ENCODE assay signal across 21 mouse cellular contexts in the genomic region with DNA sequence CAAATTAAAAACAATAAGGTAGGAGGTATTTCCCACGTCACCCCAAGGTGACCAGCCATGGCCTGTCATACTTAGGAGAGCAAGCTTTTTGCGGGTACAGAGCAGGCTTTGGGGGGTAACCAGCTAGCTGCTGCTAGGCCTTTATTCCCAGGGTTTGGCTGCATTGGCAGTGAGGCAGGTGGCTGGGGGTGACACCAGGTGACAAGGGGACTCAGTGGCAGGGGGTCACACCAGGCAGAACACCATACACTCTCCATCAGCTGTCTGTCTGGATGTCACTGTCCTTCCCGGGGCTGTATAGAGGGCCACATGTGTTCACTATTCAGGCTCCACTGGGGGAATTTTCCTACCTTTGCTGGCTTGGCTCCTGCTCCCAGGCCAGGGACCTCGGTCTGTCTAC. TPM values are rescaled to one million over a fixed set of nuclear protein-coding genes. Genes with fewer than 3 reads are reported as not detected.
DNase-seq lines count a peak whose midpoint lies in the region; TF ChIP-seq lines count a peak whose summit lies in the region.
"Had no signal": no experiment of that assay in that cellular context is flagged by ENCODE, and none has a peak within 500 bp of the region (broad histone marks: within the 10 kb centered on the region; RNA-seq: fewer than 3 reads in every experiment).

No protein-coding gene starts in this region.

- peak overlapping the region; percentile 29 for H3K9ac ChIP-seq in MEL (ENCODE audit: control insufficient read depth, low read depth, low read length, poor library complexity, severe bottlenecking)
- H3K9ac ChIP-seq: embryonic facial prominence, embryonic 13.5 days; forebrain, embryonic 12.5 days; intestine, embryonic 15.5 days; limb, embryonic 13.5 days; liver, embryonic 15.5 days; neural tube, embryonic 15.5 days; stomach, embryonic 15.5 days had no signal

- WGBS in macrophage (ENCODE audit: missing documents): 72% methylated on average over 4 of the region's 4 CpGs

- peaks cover 5 to 32% of the 10 kb centered on the region in 2 experiments for H3K4me1 ChIP-seq in MEL (ENCODE audit: control insufficient read depth in 1 of 2, insufficient read depth in 2 of 2, low read length in 2 of 2)

- H3K27ac ChIP-seq in MEL (ENCODE audit: control insufficient read depth, low read depth, low read length): peak overlapping the region; percentile 75
- H3K27ac ChIP-seq in macrophage: peak overlapping the region; percentile 92
- H3K27ac ChIP-seq: embryonic facial prominence, embryonic 13.5 days; forebrain, embryonic 12.5 days; heart, embryonic 10.5 days; intestine, embryonic 15.5 days; limb, embryonic 13.5 days; neural tube, embryonic 15.5 days had no signal

- peak; percentile 90 for DNase-seq in heart, adult 11 months
- no peak for DNase-seq in heart, adult 9 months (ENCODE audit: low spot score in 2 of 2)
- DNase-seq in right cerebral cortex, postnatal 10 days (ENCODE audit: low spot score in 2 of 2): peak; percentile 27
- DNase-seq in right cerebral cortex, postnatal 4 days: no peak
- DNase-seq in MEL (ENCODE audit: low read depth, low spot score): no peak
- no peak for DNase-seq in cerebellum, postnatal 4 days (ENCODE audit: low spot score in 2 of 2)
- DNase-seq: cerebellum, postnatal 25 days; embryo, embryonic 11 days; heart, postnatal 4 days; layer of hippocampus, postnatal 36 days; right cerebral cortex, adult 18-20 months had no signal

- H3K79me2 ChIP-seq in MEL (ENCODE audit: control insufficient read depth, insufficient read depth, low read length, poor library complexity) (peaks cover 4% of the 10 kb centered on the region), macrophage (ENCODE audit: inconsistent target) (peaks cover 69% of the 10 kb centered on the region)

- TF ChIP-seq CTCF in MEL (IDR thresholded peaks at IDR 0.05 in 2 of 3, conservative IDR thresholded peaks at IDR 0.05 in 1 of 3; ENCODE audit: control insufficient read depth in 1 of 3, insufficient read depth in 1 of 3, low read depth in 2 of 3, low read length in 3 of 3, poor library complexity in 1 of 3, severe bottlenecking in 1 of 3): no peak

- H3K9me3 ChIP-seq in MEL (replicated peaks; ENCODE audit: insufficient read depth, low read length): no peaks in the 10 kb centered on the region
- H3K9me3 ChIP-seq: embryonic facial prominence, embryonic 13.5 days; forebrain, embryonic 12.5 days; heart, embryonic 10.5 days; intestine, embryonic 15.5 days; limb, embryonic 13.5 days; liver, embryonic 15.5 days; neural tube, embryonic 15.5 days; stomach, embryonic 15.5 days had no signal

- no peak overlapping the region for H3K4me3 ChIP-seq in MEL (ENCODE audit: control insufficient read depth in 1 of 2, insufficient read depth in 1 of 2, low read depth in 2 of 2, low read length in 2 of 2)
- peak overlapping the region; percentile 92 for H3K4me3 ChIP-seq in macrophage (ENCODE audit: inconsistent target)
- H3K4me3 ChIP-seq: embryonic facial prominence, embryonic 13.5 days; erythroblast, embryonic 14.5 days; forebrain, embryonic 12.5 days; heart, embryonic 10.5 days; intestine, embryonic 15.5 days; limb, embryonic 13.5 days; liver, embryonic 15.5 days; neural tube, embryonic 15.5 days; stomach, embryonic 15.5 days had no signal

- no peaks in the 10 kb centered on the region for H3K27me3 ChIP-seq in MEL (ENCODE audit: control insufficient read depth in 1 of 2, insufficient read depth in 2 of 2, low read length in 2 of 2)
- H3K27me3 ChIP-seq: embryonic facial prominence, embryonic 13.5 days; forebrain, embryonic 12.5 days; intestine, embryonic 15.5 days; limb, embryonic 13.5 days; liver, embryonic 15.5 days; neural tube, embryonic 15.5 days; stomach, embryonic 15.5 days had no signal

- no peak for TF ChIP-seq EP300 in MEL (IDR thresholded peaks at IDR 0.05; ENCODE audit: low read depth in 1 of 2, low read length in 2 of 2)

- TF ChIP-seq RAD21 in MEL (IDR thresholded peaks at IDR 0.05; ENCODE audit: low read depth, low read length): no peak

- no peak for TF ChIP-seq POLR2A in MEL (IDR thresholded peaks at IDR 0.05; ENCODE audit: control insufficient read depth in 1 of 2, insufficient read depth in 1 of 2, low read depth in 1 of 2, low read length in 2 of 2, poor library complexity in 1 of 2)

- H3K36me3 ChIP-seq in MEL (ENCODE audit: control insufficient read depth in 1 of 2, insufficient read depth in 2 of 2, low read length in 2 of 2) (peaks cover 0 to 26% of the 10 kb centered on the region in 2 experiments; a peak in 2 of 4 replicates), macrophage (ENCODE audit: inconsistent target) (peaks cover 22% of the 10 kb centered on the region; the same call in 1 of the 2 replicates)

TF ChIP-seq in MEL, 35 proteins besides CTCF, POLR2A, EP300 and RAD21:
- TF ChIP-seq MAFK (IDR thresholded peaks at IDR 0.05; ENCODE audit: borderline replicate concordance, low read depth, low read length): no peak
- TF ChIP-seq ELF1 (IDR thresholded peaks at IDR 0.05; ENCODE audit: low read depth, low read length): no peak
- TF ChIP-seq UBTF (IDR thresholded peaks at IDR 0.05; ENCODE audit: borderline replicate concordance, insufficient read depth, low read depth, low read length): no peak
- no peak for TF ChIP-seq TCF12 (IDR thresholded peaks at IDR 0.05; ENCODE audit: low read depth, low read length)
- TF ChIP-seq ZC3H11A (IDR thresholded peaks at IDR 0.05; ENCODE audit: low read depth, low read length): no peak
- no peak for TF ChIP-seq POLR2AphosphoS5 (IDR thresholded peaks at IDR 0.05; ENCODE audit: borderline replicate concordance, low read depth, low read length)
- no peak for TF ChIP-seq NELFE (IDR thresholded peaks at IDR 0.05; ENCODE audit: low read depth, low read length)
- TF ChIP-seq MXI1 (IDR thresholded peaks at IDR 0.05; ENCODE audit: low read depth, low read length): no peak

RNA-seq across cellular contexts. Expression of gene Trex1, which starts 2.6 kb away (rescaled TPM):
- 8.9 and 10.0 TPM in 2 replicates for total RNA-seq in MEL (2012; rRNA removed)
- polyA plus RNA-seq in MEL (2012; ENCODE audit: insufficient read depth in 1 of 2, insufficient read length in 2 of 2, low read depth in 1 of 2, low replicate concordance in 2 of 2, missing spikeins in 1 of 2) (10 to 100 TPM in 1 of 2 experiments, not detected in 1; 17.0 TPM), macrophage (2018) (60.4 to 194 TPM (median 98.8 TPM) in 3 replicates)
- 100 to 1,000 TPM in 6 of 26 experiments, 10 to 100 TPM in 20; 13.2 to 148 (median 71.9) TPM for total RNA-seq in macrophage (2018; cell fraction: chromatin; rRNA removed)
- total RNA-seq in macrophage (2018; cell fraction: cytosol; rRNA removed): 100 to 1,000 TPM; 110 to 746 (median 420) TPM
- 100 to 1,000 TPM in 20 of 26 experiments, 10 to 100 TPM in 6; 43.6 to 424 (median 173) TPM for total RNA-seq in macrophage (2018; cell fraction: nucleus; rRNA removed)

RNA-seq across cellular contexts. Expression of gene Atrip, which starts 17.0 kb away (rescaled TPM):
- 18.0 and 18.4 TPM in 2 replicates for total RNA-seq in MEL (2012; rRNA removed)
- polyA plus RNA-seq in MEL (2012; ENCODE audit: insufficient read depth in 1 of 2, insufficient read length in 2 of 2, low read depth in 1 of 2, low replicate concordance in 2 of 2, missing spikeins in 1 of 2): 10 to 100 TPM in 1 of 2 experiments, not detected in 1; 35.3 TPM
- total RNA-seq in macrophage (2018; cell fraction: chromatin; rRNA removed): 10 to 100 TPM; 13.2 to 53.4 (median 28.6) TPM
- total RNA-seq in macrophage (2018; cell fraction: cytosol; rRNA removed): 1 to 10 TPM; 4.5 to 9.4 (median 7.0) TPM
- total RNA-seq in macrophage (2018; cell fraction: nucleus; rRNA removed): 10 to 100 TPM; 14.5 to 35.1 (median 26.2) TPM
- 6.3 to 9.1 TPM (median 6.5 TPM) in 3 replicates for polyA plus RNA-seq in macrophage (2018)

RNA-seq across cellular contexts. Expression of gene Shisa5, which starts 18.6 kb away (rescaled TPM):
- total RNA-seq in MEL (2012; rRNA removed): 38.3 and 41.0 TPM in 2 replicates
- 10 to 100 TPM in 1 of 2 experiments, not detected in 1; 71.7 TPM for polyA plus RNA-seq in MEL (2012; ENCODE audit: insufficient read depth in 1 of 2, insufficient read length in 2 of 2, low read depth in 1 of 2, low replicate concordance in 2 of 2, missing spikeins in 1 of 2)
- 100 to 1,000 TPM in 11 of 26 experiments, 10 to 100 TPM in 15; 37.8 to 248 (median 84.3) TPM for total RNA-seq in macrophage (2018; cell fraction: chromatin; rRNA removed)
- 100 to 1,000 TPM; 280 to 394 (median 346) TPM for total RNA-seq in macrophage (2018; cell fraction: cytosol; rRNA removed)
- 100 to 1,000 TPM; 148 to 355 (median 263) TPM for total RNA-seq in macrophage (2018; cell fraction: nucleus; rRNA removed)
- polyA plus RNA-seq in macrophage (2018): 392 to 901 TPM (median 421 TPM) in 3 replicates

RNA-seq across cellular contexts. Expression of gene Ccdc51, which starts 25.4 kb away (rescaled TPM):
- 26.8 and 28.4 TPM in 2 replicates for total RNA-seq in MEL (2012; rRNA removed)
- polyA plus RNA-seq in MEL (2012; ENCODE audit: insufficient read depth in 1 of 2, insufficient read length in 2 of 2, low read depth in 1 of 2, low replicate concordance in 2 of 2, missing spikeins in 1 of 2) (10 to 100 TPM in 1 of 2 experiments, not detected in 1; 15.1 TPM), macrophage (2018) (2.5 to 7.4 TPM (median 5.7 TPM) in 3 replicates)
- total RNA-seq in macrophage (2018; cell fraction: chromatin; rRNA removed): 10 to 100 TPM in 4 of 26 experiments, 1 to 10 TPM in 19, under 1 TPM in 3; 0.62 to 14.4 (median 4.9) TPM
- 1 to 10 TPM; 1.1 to 7.7 (median 6.1) TPM for total RNA-seq in macrophage (2018; cell fraction: cytosol; rRNA removed)
- 1 to 10 TPM; 1.2 to 9.9 (median 4.3) TPM for total RNA-seq in macrophage (2018; cell fraction: nucleus; rRNA removed)

RNA-seq across cellular contexts. Expression of gene Tma7, which starts 25.5 kb away (rescaled TPM):
- total RNA-seq in MEL (2012; rRNA removed): 346 and 400 TPM in 2 replicates
- 100 to 1,000 TPM in 1 of 2 experiments, not detected in 1; 366 TPM for polyA plus RNA-seq in MEL (2012; ENCODE audit: insufficient read depth in 1 of 2, insufficient read length in 2 of 2, low read depth in 1 of 2, low replicate concordance in 2 of 2, missing spikeins in 1 of 2)
- 10 to 100 TPM in 21 of 26 experiments, 1 to 10 TPM in 5; 4.6 to 65.9 (median 19.8) TPM for total RNA-seq in macrophage (2018; cell fraction: chromatin; rRNA removed)
- 100 to 1,000 TPM; 278 to 533 (median 333) TPM for total RNA-seq in macrophage (2018; cell fraction: cytosol; rRNA removed)
- total RNA-seq in macrophage (2018; cell fraction: nucleus; rRNA removed): 100 to 1,000 TPM in 11 of 26 experiments, 10 to 100 TPM in 15; 39.7 to 195 (median 77.8) TPM
- polyA plus RNA-seq in macrophage (2018): 294 to 336 TPM (median 314 TPM) in 3 replicates

Comparison
In these comparisons a context has a peak if more than half of its experiments do, and no peak if none do; other contexts are left out.
1. DNase-seq: peak in heart, adult 11 months (single experiment) and right cerebral cortex, postnatal 10 days (2 of 2); none in heart, adult 9 months (0 of 2), right cerebral cortex, postnatal 4 days (single experiment), MEL (single experiment) and cerebellum, postnatal 4 days (0 of 2).